Mouse (Mus musculus) lung, adult 18-20 months (tissue): ENCODE data around the gene Thap7.
A peak's percentile ranks its signal among the peaks of the same experiment; 100 is the strongest.
"Not testable (repeated sequence)": the region's sequence is repeated elsewhere in the genome, so short reads cannot be mapped to it uniquely, and the experiment has no call there.

Experiments used
- DNase-seq, 2 experiments: peaks; one replicate each; pipeline ENCODE4 v3.0.0; 2022; ENCODE audit warnings: mixed read lengths in 2 of 2

The Thap7 gene

DNA sequence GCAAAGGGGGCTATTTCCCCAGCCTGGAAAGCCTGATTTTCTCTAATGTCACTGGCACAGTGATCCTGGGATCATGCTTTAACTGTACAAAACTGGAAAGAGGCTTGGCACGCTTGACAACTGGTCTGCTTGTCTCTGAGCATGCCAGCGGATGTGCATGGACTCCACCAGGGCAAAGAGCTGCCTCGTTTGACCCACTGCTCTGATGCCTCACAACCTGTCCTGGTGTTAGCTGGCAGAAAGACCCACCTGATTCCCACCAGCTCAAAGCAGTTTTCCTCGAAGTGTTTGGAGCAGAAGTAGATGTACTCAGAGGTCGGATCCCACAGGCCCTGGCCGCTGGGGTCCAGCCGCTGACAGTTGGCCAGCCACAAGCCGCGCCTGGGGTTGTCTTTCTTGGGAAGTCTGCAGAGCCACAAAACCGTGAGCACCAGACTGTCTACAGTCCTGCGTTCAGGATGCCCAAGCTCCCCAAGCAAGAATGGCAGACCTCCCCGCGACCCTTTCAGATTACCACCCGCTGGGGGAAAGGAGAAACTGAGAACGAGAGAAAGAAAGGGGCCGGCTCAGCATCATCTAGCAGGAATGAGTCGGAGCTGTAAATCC is 852 bp downstream of the Thap7 start:
- DNase-seq: no peak

DNA sequence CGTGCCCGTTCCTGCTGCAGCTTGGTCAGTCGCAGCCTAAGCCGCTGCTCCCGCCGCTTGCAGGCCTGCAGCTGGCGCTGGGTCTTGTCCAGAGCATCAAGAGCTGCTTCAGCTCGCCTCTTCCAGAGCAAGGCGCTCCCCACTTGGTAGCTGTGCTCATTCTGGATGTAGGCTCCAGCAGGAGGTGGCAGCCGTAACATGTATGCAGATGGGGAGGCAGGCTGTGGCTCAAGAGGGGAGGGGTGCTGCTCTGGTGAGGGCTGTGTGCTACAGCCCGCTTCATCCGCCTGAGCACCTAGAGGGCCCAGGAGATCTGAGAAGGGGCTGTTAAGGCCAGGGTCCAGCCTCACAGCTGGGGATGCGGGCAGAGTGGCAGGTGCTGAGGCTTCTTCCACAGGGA is 2.7 kb downstream of the Thap7 start:
- no peak for DNase-seq

DNA sequence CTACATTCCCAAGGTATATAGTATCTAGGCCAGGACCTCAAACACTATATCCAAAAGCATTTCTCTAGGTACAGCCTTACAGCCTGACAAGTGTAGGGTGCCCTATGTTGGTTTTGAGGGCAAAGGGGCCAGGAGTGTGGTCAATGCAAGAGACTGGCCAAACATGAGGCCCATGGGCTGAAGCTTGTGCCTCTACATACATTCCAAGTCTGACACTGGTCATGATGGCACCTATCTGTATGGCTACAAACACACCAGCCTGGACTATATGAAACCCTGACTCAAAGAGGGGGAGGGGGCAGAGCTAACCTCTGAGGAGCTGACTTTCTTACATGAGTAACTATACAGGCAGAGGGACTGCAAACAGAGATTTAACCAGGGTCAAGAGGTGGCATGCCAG is 3.3 kb downstream of the Thap7 start:
- DNase-seq: no peak

DNA sequence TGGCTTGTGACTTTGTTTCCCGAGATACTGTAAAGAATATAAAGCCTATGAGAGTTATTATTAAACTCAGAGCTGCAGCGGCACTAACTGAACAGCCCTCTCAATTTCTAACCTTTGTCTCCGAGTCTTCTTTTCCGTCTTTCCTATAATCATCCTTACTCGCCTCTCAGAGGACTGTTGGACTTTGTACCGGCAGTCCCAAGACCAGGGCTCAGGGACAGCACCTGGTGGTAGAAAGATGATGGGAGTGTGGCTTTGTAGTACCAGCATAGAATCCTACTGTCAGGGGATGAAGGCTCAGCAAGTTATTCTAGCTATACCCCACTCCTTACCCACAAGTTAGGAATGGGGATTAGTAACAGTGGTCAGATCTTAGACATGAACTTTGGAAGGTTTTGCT is 4.7 kb downstream of the Thap7 start:
- no peak for DNase-seq

- DNase-seq: no peak
Observed at GRCm38 (mm10) chr16:17525524-17525923, 5.4 kb downstream of the Thap7 start.

DNA sequence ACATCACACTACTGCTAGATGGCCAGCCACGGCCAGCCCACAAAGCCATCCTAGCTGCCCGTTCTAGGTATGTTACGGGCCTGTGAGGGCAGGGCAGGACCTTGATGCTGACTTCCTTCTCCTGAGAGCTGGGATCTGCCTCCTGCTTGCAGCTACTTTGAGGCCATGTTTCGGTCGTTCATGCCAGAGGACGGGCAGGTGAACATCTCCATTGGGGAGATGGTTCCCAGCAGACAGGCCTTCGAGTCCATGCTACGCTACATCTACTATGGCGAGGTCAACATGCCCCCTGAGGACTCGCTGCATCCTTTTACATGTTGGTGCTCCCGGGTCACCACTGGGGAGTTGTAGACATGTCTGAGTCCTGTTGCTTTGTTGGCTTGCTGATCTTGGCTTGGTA is 6.8 kb downstream of the Thap7 start:
- no peak for DNase-seq

DNA sequence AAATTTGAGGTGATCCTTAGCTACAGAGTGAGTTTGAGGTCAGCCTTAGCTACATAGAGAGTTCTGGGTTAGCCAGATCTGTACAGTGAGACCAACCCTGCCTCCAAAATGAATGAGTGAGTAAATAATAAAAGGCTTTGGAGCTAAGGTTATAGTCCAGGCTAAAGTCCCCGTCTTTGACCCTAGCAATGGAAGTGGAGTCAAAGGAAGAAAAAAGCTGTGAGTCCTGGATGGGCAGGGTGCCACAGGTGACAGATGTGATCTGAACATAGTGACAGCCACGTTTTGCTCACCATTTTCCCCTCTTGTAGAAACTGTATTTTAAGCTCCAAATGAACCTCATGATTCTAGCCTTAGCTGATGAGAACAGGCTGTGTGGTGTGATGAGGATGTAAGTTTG is 12.0 kb downstream of the Thap7 start:
- DNase-seq: no peak

DNA sequence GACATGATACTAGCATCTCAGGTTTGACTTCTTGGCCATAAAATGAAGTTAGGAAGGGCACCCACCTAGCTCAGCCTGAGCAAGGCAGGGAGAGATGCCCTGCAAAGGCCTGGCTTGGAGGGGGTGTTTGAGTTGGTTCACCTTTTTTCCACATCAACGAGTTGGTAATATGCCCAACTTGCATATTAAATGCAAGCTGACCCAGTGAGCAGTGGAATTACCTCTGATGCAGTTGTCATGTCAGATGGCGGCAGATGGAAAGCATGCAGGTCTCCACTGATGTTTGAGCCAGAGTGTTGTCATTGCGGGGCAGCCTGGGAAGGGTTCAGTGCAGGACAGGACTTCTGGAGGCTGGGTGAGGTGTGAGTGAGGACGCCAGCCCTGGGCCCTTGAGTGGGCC is 19.5 kb downstream of the Thap7 start:
- no peak for DNase-seq

DNA sequence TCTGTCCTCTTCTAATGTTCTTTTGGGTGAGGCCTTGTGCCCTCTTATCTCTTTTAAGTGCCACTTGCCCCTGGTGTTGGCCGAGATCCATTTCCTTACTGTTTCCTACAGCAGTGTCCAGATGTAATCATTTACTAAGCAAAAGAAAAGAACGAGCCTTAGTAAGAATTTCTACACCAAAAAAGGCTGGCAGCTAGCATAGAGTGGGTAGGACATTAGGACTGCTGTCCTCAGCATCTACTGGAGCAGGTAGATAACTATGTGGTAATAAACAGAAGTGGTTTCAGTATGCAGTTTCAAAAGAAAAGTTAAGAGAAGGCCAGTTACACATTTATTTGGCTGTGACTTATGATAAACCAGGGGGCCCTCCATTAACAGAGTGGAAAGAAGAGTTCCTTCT is 20.2 kb downstream of the Thap7 start:
- DNase-seq: peak in 1 of 2 experiments; percentile 33

DNA sequence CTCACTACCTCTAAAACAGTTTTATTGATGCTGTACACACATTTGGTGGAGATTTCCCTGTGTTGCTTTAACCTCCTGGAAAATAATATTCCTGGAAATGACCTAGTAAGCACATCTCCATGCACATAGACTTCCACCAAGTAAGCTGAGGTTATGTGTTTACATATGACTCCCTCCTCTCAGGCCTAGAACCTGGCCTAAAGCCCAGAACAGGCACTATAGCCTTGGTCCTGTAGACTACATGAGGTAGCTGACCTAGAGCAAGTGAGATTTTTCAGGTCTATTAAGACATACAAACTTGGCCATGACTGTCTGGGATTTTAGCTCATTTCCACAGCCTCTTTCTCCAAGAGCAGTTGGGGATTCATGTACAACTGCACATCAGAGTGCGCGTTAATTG is 20.8 kb downstream of the Thap7 start:
- DNase-seq: peak in 1 of 2 experiments; percentile 24

- DNase-seq: no peak
Observed at GRCm38 (mm10) chr16:17509240-17509597, 21.7 kb downstream of the Thap7 start.

DNA sequence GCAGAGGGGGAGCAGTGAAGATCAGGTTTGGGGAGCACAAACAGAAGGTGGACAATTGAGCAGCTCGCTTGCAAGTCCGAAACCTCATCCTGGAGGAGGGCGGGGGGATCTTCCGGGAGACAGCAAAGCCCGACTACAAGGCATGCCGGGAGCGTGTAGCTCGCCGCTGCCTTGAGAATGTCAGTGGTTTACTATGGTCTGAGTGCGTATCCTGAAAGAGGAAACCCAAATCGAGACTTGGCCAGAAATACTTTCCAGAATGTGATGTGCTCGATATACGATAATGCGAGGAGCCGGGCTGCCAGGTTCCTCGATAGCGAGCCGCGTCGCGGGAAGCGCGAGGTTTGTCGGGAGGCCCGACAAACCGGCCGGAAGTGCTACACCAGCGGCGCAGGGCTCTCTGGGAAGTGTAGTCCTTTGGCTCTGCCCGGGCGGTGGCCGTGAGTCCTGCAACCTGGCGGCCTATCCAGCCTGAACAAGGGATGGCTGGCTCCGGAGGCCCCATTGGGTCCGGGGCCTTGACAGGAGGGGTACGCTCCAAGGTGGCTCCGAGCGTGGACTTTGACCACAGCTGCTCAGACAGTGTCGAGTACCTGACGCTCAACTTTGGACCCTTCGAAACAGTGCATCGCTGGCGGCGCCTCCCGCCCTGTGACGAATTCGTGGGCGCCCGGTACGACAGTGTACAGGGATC is 22.2 kb downstream of the Thap7 start, which contains the start of gene Lztr1:
Gene Lztr1, plus strand, starts transcription at position 143 of the 694 bp plus-strand sequence.
- peak; percentile 88 to 89 for DNase-seq

GRCm38 (mm10) chr16:17508031-17508430 is 22.9 kb downstream of the Thap7 start:
- DNase-seq: not testable (repeated sequence)

GRCm38 (mm10) chr16:17507018-17507552 is 23.9 kb downstream of the Thap7 start:
- no peak for DNase-seq

DNA sequence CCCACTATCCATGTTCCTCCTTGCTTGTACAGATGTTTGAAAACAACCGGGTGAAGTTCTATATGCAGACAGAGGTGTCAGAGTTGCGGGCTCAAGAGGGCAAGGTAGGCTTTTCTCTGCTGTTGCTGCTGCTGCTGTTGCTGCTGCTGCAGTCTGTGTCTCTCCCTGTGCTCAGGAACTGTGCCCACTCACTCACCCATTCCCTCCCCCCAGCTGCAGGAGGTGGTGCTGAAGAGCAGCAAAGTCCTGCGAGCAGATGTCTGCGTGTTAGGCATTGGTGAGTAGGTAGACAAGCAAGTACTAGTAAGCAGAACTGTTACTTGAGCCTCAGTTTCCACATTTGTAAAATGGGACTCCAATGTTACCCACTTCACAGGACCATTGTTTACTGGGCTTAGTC is 28.3 kb downstream of the Thap7 start:
- no peak for DNase-seq

DNA sequence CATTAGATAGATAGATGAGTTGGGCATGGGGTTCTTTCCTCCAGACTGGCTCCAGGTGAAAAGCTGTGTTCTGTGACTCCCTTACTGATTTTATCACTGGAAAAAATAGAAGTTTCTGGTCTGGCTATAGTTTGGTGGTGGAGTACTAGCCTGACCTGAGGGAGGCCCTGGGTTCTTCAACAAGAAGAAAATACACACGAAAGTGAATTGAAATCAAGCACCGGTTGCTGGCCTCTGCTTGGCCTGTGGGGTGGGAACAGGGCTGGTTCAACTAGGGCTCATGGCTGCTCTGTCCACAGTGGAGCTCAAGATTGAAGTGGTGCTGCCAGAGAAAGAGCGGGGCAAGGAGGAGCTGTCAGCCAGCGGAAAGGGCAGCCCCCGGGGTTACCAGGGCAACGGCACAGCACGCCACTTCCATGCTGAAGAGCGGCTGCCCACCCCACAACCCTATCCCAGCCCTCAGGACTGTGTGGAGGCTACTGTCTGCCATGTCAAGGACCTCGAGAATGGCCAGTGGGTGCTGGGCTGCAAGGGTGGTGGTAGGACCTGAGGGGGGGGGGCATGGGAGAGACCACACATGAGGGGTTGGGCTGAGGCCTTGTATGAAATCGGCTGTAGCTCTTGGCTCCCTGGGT is 31.6 kb downstream of the Thap7 start:
- no peak for DNase-seq

- DNase-seq: no peak
Observed at GRCm38 (mm10) chr16:17496499-17497305, 34.2 kb downstream of the Thap7 start.

DNA sequence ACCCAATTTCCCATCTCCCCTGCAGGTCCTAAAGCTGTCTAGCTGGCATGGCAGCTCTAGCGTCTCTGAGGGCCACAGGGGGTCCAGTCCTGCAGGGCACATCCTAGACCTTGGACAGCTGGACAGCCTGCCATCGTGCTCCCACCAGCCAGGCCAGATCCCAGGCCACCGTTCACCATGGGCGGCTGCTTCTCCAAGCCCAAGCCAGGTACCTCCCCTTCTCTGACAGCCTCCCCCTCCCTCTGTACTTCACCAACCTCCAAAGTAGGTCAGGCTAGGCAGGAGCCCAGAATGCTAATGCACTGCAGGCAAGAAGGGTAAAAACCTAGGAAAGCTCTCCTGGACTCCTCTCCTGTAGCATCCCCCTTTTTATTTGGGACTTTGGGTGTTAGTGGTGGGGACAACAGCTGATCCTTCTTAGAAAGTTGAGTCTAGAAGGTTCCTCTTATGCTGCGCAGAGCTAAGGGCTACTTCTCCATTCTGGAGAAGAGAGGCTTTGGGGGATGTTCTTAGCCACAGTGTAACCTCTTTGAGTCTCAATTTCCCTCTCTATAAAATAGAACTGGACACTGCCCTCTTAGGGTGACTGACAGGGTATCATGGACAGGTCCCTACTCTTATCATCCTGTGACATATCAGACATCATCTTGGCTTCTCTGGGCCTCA is 38.9 kb downstream of the Thap7 start:
- DNase-seq: no peak

- DNase-seq: no peak
Observed at GRCm38 (mm10) chr16:17491154-17491553, 39.8 kb downstream of the Thap7 start.

- DNase-seq: peak in 1 of 2 experiments; percentile 15
Observed at GRCm38 (mm10) chr16:17489469-17490111, 41.3 kb downstream of the Thap7 start, which contains the start of gene Aifm3. Aifm3 (plus strand) TSS chr16:17489611.

DNA sequence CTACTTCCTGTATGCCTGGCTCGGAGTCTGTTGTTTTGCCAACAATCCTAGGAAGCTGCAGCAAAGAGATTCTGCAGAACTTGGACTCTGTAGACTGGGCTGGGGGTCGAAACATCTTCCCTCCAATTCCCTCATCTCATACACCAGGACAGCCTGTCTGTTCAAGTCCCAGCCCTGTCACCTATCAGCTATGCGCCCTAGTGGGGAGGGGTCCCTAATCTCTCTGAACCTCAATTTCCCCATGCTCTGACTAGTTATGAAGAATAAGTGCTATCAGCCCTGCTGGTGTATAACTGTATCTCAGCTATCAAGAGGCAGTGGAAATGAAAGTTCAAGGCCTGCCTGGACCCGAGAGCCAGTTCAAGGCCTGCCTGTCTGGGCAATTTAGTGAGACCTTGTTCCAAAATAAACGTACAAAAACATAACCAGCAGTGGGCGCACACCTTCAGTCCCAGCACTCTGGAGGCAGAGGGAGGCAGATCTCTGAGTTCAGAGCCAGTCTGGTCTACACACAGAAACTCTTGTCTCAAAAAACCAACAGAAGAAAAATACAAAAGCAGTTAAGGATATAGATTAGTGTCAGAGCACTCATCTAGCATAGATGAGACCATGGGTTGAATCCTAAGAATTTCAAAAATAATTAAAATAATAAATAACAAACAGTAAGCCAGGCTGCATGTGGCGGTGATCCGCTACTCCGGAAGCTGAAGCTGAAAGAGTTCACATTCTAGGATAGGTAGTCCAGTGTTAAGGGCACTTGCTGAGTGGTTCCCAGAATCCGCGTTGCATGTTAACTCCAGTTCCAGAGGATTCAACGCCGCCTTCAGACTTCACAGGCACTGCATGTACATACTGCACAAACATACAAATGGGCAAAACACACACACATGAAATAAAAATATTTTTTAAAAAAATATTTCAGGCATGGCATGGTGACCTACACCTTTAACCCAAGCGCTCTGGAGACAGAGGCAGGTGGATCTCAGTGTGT is 42.2 kb downstream of the Thap7 start:
- no peak for DNase-seq
